Mouse (Mus musculus) stomach, postnatal 0 days (tissue): ENCODE data around the gene Tgfb1i1.

Experiments
- CTCF ChIP-seq: IDR thresholded peaks from 2 replicates; pipeline ENCODE4 v1.5.1; 2016; ENCODE audit warnings: antibody characterized with exemption, low read depth, mild to moderate bottlenecking, moderate library complexity
- EP300 ChIP-seq: optimal IDR thresholded peaks from 2 replicates; pipeline ENCODE3; 2016; ENCODE audit warnings: antibody characterized with exemption

GRCm38 (mm10) chr7:128282532-128283244 lies 36.1 kb downstream of the Tgfb1i1 start:
- TF ChIP-seq CTCF (no peak), EP300 (no peak)
